Mouse (Mus musculus) heart, postnatal 10 days (tissue): ENCODE measurements at regions not wholly inside any gene's neighbourhood (a gene's known extent, or its start where the extent isn't known, plus 50 kb on each side); places are given as distances from the start of the nearest gene placed in this dataset.

Experiments used
- DNase-seq, 2 experiments: peaks; one replicate each; pipeline ENCODE4 v3.0.0; 2021
- intact Hi-C: fragments of 180-260 bp; cut with DNase I; formaldehyde crosslinking; loops from one replicate; pipeline ENCODE4 v1.15.1; 2025

DNA sequence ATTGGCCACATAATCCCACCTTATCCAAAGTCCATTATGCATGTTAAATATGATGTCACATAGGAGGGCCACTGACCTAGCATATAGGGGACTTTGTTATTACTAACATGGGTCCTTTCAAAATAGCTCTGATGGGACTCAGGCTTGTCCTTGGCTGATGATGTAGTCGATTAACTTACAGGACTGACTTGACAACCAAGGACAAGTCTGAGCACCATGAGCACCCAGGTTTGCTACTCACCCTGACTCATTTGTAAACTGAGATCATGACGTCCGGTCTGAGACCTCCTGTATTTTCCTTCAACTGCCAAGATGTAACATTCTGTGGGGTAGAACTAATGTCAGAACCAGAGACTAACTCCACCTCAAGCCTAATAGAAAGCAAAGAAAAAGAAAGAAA is 159.3 kb upstream of the 4933402D24Rik start:
- intact Hi-C loops: no loop called here
- DNase-seq: no peak

DNA sequence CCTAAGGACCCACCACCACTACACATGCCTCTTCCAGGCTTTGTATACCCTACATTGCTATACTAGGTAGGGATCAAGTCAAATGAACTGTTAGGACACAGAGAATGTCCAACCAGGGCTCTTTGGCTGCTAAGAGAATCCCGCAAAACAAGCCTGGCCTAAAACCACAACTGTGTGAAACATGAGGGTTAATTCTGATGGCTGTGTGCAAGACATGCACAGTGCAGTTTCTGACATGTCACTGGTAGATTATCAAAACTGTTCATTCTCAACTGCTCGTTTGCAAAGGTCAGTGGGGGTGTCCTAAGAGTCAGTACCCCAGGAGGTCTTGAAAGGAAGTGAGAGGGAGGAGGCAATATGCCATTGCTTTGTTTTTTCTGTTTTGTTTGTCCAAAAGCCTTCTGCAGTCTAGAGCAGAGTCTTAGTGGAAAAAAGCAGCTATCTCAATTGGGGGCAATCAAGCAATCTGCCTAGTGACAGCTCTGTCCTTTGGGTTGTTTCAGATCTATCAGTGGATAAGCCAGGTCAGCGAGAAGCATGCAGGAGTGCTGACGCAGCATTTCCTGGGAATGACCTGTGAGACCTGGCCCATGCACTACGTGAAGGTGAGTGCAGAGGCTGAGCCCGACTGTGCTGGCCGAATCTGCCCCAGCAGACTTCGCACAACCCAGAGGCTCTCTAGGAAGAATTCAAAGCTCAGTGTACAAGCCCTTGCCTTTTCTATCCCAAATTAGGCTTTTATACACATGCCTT is 151.3 kb upstream of the 4933402D24Rik start:
- no peak for DNase-seq
- intact Hi-C loops: no loop called here

DNA sequence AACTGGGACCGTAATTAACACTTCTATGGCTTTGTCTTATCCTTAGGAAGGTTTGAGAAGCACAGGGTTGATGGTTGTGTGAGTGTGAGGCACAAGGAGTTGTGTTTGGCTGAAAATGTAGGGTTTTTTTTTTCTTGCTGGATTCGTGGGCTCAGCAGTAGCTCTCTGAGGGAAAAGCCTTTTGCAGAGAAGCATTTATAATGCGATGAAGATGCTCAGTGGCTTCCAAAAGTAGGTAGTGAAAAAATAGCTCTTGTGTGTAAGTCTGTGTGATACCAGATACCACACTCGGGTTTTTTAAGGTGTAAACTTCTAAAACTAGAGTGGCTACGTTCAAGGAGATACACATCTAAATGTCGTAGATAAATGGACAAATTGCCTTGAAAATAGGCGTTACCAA is 149.1 kb upstream of the 4933402D24Rik start:
- no peak for DNase-seq
- intact Hi-C loops: no loop called here

DNA sequence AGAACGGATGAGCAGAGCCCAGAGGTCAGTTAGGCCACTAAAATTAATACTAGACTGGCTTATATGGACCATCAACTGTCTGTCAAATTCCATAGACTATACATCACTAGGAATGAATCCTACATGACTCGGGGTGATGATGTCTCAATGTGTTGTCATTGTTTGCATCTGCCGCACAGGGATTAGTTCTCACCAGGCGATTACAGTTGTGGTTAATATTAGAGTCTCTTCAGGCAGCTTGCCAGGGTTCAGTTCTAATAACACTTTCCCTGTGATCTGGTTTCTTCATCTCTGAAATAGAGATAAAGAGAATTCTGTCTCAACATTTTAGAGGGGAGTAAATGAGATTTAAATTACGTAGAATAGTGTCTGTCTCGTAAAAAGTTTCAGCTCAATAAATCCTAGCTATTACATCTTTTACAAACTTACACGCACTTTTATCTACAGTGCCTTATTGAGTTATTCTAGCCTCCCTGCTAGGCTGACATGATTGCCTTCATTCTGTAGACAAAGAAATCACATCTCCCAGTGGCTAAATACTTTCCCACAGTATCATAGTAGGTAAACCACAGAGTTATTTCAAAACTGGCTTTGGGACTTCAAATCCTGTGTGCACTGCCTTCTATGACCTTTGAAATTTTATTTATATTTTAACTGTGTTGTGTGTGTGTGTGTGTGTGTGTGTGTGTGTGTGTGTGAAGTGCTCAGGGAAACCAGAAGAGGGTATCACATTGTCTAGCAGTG is 148.0 kb upstream of the 4933402D24Rik start:
- no peak for DNase-seq
- intact Hi-C loops: no loop called here

DNA sequence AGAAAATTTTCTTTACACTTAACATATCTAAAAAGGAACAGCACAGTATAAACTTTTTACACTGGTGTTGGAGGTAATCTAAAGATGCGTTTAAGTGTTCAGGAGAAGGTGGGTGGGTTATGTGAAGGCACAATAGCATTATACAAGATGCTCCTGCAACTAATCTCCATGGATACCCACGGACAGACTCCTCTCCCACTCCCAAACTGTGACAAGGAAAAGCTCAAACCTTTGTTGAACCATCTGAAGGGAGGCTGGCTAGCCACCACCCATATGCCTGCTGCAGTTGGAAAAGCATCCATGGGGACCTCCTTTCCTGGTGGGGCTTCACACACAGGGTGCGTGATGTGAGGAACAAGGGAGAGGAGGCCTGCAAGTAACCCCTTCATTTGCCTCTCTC is 141.7 kb upstream of the 4933402D24Rik start:
- intact Hi-C loops: no loop called here
- no peak for DNase-seq

DNA sequence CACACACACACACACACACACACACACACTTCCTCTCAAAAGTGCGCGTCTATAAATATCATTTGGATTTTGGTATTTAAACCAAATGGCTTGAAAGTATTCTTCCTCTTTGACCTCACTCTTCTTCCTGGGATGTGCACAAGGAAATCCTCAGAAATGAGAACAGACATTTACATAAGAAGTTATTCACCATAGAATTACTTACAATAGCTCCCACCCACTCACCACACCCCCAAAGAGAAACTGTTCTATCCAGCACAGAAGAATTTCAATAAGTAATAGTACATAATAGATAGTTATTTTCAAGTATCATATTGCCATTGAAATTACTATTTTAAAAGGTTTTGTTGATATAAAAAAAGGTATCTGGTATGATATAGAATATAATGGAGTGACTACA is 140.1 kb upstream of the 4933402D24Rik start:
- DNase-seq: no peak
- intact Hi-C loops: no loop called here

DNA sequence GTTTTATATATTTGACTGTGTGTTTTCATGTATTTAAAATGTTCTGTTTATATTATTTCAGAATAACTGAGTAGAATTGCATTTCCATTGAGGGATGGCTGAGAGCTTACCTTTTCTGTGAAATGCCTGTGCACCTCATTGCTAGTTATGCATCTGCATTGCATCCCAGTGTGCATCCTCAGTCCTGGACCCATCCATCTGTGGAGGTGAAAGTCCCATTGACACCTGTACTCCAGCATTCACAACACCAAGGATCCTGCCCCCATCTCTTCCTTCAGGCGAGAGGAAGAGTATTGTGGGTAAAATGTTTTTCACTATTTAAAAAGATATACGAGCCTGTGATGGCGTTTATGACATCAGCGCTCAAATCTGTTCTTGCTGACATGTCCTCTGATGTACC is 134.6 kb upstream of the 4933402D24Rik start:
- intact Hi-C loops: no loop called here
- DNase-seq: no peak

DNA sequence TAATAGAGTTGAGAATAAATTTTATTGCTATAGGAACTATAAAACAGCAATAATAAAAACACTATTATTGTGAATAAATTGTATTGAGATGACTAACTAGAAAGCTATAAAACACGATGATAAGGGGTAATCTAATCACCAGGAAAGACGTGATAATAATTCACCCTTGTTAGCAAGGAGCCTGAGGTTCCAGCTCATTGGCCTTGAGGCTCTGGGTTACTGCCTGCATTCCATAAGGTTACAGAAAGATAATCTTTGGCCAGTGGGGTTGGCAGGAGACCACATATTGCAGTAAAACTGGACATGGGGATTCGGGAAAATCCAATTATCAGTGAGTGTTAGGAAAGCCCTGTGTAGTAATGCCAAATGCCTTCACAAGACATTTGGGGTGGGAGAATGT is 134.1 kb upstream of the 4933402D24Rik start:
- DNase-seq: peak; percentile 14 to 28
- intact Hi-C loops: no loop called here

DNA sequence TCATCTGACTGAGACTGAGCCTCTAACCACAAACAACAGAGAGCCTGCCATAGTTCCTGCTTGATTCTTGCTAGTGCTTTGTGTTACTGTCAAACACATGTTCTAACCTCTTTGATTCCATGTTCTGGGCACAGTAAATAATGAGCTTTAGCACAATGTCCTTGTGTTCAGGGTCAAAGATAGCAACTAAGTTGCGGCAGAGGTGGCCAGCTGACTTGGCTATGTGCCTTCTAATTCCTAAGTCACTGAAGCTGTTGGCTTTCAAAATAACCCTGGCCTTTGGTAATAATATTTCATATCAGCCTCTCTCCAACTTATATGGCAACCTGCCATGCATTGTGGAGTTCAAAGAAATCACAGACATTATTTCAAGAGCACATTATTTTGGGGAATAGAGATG is 133.3 kb upstream of the 4933402D24Rik start:
- DNase-seq: peak; percentile 63 to 66
- intact Hi-C loops: no loop called here

DNA sequence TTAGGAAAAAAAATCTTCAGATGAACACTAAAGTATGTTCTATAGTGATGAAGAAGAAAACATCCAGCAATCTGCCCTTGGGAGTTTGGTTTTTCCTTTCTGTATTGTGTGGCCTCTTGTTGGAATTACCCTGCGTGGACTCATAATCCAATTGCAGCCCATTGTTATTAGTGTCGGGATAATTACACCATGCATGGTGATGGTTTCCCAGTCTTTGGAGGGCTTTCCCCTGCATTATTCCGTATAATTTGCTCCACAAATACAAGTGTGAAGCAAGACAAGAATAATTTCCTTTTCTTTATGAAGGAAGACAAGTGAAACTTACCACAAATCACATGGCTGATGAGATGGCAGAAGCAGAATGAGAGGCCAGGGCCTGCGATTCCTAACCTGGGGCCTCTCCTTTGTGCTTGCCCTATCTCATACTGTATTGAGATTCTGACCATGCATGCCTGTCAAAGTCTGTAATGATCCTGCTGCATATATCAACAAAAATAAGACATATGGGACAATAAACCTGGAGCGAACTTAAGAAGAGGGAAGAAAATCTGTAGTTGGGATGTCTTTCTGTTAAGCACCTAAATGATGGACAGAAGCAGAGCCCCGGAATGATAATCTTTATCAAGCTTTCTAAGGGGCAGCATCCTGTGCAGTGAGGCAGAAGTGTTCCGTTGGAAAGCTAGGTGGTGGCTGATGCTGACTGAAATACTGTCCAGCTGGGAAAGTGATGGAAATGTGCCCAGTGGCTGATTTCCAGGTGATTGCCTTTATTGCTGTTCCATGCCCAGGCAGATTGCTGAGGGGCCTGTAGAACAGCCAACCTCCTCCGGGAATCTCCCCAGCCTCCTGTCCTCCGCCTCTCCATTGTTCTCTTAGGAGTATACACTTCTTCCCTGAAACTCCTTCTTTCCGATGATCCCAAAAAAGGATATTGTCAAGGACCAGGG is 130.8 kb upstream of the 4933402D24Rik start:
- intact Hi-C loops: no loop called here
- DNase-seq: peak; percentile 26 to 47

DNA sequence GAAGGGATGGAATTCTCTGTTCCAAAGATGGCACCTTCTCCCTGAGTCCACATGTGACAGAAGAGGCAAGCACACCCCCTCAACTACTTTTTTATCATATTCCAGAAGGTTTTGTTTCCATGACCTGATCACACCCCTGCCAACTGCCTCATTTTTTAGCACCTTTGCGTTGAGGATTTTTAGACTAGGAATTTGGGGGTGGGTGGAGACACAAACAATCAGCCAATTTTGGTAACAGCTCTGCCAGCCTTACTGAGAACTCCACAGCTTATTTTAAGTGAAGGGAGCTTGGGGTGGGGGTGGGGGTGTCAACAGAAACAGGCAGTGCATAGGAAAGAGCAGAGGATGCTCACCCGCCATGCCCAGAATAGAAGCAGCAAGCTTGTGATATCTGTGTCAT is 129.7 kb upstream of the 4933402D24Rik start:
- intact Hi-C loops: no loop called here
- no peak for DNase-seq

DNA sequence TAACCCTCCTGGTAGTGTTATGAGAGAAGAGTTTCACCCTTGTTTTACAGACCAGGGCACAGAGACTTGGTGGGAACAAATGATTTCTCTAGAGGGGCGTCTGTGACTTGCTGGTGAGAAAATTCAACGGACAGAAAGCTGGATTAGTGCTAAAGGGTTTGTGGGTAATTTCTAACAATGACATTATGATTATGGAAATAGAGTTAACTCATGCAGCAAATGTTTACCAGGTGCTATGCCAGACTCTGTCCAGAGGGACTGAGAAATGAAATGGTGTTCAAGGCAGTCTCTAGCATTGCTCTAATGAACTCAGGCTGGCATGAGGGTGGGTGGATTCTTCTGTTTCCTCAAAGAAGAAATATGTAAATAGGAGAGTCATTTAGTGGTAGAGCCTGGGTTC is 128.5 kb upstream of the 4933402D24Rik start:
- intact Hi-C loops: no loop called here
- DNase-seq: no peak

DNA sequence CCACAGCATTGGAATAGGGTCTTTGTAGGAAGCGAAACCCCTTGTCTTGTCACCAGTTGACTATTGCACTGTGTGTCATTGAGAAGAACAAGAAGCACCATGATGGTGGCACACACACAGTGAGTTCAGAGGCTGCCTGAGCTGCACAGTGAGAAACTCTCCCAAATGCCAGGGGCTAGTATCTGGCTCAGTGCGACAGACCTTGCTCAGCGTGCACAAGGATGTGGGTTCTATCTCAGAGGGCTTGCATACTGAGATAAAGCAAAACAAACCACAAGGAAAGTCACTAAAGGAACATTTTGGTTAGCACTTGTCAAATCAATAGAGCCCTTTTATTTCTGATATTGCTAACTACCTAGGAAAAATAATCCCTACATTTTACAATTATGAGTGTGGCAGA is 110.5 kb upstream of the 4933402D24Rik start:
- intact Hi-C loops: loop anchor here (10.0 kb wide), 1 partner anchor 245 kb away; the partner anchor contains the start of gene Klf7
- DNase-seq: no peak

DNA sequence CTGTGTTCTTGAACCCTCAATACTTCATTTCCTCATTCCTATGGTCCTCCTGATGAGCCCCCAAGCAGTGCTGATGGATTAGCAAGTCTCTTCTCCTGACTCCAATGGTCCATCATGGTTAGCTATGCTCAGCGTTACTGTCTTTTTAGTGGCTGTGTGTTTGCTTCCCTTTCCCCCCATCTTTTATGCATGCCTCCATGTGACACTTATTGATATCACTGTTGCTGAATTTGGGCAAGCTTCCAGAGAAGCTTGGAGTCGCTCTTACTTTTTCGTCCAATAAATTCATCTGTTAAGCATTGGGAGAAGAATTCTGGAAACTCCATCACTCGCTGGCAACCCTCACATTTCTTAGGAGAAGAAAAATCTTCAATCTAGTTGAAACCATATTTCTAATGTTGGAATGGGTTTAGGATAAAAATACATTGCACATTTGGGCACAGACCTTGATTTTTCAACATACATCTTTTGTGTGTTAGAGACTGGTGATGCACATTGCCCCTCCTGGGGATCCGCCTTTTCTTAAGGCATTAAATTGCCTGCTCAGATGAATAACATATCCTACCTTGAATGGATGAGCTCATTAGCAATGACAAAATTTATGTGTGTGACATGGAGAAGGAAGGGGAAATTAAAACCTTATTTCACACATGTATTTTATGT is 107.7 kb upstream of the 4933402D24Rik start:
- DNase-seq: no peak
- intact Hi-C loops: loop anchor here (10.0 kb wide), 1 partner anchor 248 kb away; the partner anchor contains the start of gene Klf7

DNA sequence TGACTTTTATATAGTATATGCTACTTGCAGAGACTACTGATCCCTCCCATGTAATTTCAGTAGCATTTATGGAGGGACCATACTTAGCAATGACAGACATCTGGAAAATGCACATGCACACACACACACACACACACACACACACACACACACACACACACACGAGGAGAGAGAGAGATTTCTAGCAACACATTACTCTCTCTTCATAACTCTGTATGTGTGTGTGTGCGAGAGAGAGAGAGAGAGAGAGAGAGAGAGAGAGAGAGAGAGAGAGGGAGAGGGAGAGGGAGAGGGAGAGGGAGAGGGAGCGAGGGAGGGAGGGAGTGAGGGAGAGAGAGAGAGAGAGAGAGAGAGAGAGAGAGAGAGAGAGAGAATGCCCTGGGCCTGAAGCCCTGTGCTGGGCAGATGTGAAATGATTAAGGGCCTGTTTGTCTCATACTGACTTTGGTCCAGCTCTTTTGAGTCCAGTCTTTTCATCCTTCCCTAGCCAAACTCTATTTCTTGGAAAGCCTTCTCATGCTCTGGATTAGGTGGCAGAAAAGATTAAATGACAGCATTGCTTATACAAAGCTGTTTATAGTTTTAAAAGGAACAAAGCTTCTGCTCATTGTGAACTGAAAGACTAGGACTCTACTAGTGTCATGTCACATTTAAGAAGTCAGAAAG is 106.4 kb upstream of the 4933402D24Rik start:
- intact Hi-C loops: loop anchor here (10.0 kb wide), 1 partner anchor 249 kb away; the partner anchor contains the start of gene Klf7
- DNase-seq: no peak

DNA sequence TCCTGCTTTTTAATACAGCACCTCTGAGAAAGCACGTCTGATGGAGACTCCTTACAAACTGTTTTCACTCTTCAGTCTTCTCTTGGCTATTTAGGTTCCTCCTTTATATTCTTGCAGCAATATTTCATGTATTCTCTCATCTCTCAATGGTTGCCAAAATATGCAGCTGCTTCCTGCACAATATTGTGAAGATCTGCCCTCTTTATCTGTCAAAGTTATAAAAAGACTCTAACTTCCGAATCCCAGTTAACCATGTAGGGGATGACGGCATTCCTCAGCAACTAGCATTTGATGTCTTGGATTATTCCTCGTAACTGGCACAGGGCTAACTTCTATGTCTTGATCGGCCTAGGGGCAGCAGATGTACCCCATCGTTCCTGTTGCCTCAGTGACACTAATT is 102.8 kb upstream of the 4933402D24Rik start:
- peak in 1 of 2 experiments; percentile 33 for DNase-seq
- intact Hi-C loops: loop anchor here (10.0 kb wide), 1 partner anchor 253 kb away; the partner anchor contains the start of gene Klf7

DNA sequence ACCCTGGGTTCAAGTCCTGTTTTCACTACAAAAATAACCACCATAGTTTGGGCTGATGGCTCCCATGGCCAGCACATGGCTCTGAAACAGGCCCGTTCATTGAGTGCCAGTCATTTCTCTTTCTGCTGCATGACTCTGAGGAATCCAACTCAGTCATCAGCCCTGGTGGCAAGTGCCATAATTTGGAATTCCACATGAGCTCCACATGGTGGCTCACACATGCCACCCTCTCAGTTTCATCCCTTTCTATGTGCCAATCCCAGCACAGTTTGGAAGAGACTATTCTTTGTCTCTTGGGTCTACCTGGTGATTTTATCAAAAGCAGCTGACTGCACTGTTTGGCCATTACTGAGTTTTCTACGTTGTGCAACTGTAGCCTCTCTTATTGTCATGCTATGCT is 100.3 kb upstream of the 4933402D24Rik start:
- intact Hi-C loops: no loop called here

DNA sequence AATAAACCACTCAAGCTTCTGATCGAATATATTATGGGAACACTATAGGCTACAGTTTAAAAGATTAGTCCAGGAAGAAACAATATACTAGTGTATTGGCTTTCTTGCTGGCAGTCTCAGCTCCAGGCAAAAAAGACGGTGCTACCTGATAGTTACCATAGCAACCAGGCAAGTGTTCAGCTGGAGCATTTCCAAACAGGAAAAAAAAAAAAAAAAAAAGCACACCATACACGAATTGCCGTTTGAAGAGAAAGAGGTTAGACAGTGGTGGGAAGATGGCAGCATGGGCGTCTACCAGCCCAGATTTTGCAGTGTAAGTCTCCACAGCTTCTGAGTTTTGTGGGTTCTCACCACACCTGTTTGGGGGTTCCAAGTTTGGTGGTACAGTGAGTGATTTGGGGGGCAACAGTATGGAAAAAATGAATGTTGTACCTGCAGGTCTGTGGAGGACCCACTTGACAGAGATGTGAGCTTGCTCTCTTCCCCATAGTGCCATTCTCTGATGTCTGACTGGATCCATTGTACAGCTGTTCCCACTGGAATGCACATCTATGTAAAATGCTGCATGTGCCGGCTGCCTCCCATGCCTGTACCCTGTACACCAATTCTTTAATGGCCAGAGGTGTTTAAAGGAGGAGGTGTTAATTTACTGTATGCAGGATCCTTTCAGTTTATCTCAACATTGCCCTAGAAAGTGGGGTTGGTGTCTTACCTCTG is 89.0 kb upstream of the 4933402D24Rik start:
- intact Hi-C loops: no loop called here
- DNase-seq: no peak

More for the DNA sequence above, 100.3 kb upstream of the 4933402D24Rik start:
- no peak for DNase-seq

DNA sequence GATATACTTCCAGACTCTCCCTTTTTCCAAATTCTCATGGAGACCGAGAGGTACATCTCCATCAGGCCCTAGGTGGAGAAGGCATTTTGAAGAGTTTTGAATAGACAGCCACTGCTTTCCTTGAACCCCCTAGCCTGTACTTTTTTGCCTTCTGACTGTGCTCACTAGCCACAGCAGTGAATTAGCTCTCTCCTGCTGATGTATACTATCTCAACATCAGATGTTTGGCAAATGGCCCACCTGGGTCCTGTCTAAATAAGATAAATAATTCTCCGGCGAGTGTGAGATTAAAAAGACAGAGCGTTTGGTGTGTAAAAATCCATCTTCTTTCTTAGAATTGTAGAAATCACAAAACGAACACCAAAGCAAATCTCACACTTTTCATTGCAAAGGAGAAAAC is 88.4 kb upstream of the 4933402D24Rik start:
- intact Hi-C loops: no loop called here

More for the DNA sequence above, 88.4 kb upstream of the 4933402D24Rik start:
- no peak for DNase-seq
